Mouse (Mus musculus) stomach, postnatal 0 days (tissue): ENCODE measurements around the gene Timp4.

Experiments used
- CTCF ChIP-seq: IDR thresholded peaks from 2 replicates; pipeline ENCODE4 v1.5.1; 2016; ENCODE audit warnings: antibody characterized with exemption, low read depth, mild to moderate bottlenecking, moderate library complexity
- EP300 ChIP-seq: optimal IDR thresholded peaks from 2 replicates; pipeline ENCODE3; 2016; ENCODE audit warnings: antibody characterized with exemption

- TF ChIP-seq CTCF (no peak), EP300 (no peak)
Measured at GRCm38 (mm10) chr6:115266791-115267190, 14.8 kb upstream of the Timp4 start.
